Mouse (Mus musculus) frontal cortex, adult 2 months (tissue): ENCODE measurements around the gene Itm2b. TPM values are rescaled to one million over a fixed set of nuclear protein-coding genes. Genes with fewer than 3 reads are reported as not detected.

Experiments used
- DNase-seq, 2 experiments: peaks; one replicate each; pipeline ENCODE4 v3.0.0; 2022; ENCODE audit warnings: low spot score in 1 of 2; ENCODE audit errors: extremely low spot score in 1 of 2
- polyA plus RNA-seq: library from polyadenylated mRNA; depleted of rRNA; stranded (reverse); fragments of >200 nt; gene quantifications from 2 replicates; pipeline ENCODE4 v1.2.3, GENCODE M21; 2012

Itm2b gene
- polyA plus RNA-seq, 1 experiment, result 1,263 TPM

DNA sequence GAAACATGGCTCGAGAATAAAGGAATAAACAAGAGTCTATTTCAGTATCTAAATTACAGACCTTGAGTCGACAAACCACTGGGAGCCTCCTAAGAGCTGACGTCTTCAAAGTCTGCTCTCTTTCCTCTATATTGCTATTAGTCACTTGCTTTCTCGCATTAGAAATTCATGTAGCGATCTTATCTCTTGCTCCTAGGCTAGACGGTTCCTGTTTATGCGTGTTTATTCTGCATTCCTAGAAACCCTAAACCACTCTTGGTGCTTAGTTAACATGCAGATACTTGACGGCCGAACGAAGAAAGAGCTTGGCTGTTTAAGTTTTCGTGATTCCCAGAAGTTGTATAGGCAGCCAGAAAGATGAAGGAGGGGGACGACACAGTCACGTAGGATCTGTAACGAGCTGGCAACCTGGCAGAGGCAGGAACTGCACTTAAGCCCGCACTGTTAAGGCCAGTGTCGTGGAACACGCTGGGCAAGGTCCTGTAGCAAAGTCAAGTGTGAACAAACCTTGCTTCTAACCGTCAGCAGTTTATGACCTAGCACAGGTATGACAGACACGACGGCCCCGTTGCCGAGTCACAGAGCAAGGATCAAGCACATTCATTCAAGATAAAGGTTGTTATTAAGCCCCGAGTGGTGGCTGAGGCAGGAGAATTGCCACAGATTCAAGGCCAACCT, 14.3 kb downstream of the Itm2b start:
- DNase-seq, result no peak

DNA sequence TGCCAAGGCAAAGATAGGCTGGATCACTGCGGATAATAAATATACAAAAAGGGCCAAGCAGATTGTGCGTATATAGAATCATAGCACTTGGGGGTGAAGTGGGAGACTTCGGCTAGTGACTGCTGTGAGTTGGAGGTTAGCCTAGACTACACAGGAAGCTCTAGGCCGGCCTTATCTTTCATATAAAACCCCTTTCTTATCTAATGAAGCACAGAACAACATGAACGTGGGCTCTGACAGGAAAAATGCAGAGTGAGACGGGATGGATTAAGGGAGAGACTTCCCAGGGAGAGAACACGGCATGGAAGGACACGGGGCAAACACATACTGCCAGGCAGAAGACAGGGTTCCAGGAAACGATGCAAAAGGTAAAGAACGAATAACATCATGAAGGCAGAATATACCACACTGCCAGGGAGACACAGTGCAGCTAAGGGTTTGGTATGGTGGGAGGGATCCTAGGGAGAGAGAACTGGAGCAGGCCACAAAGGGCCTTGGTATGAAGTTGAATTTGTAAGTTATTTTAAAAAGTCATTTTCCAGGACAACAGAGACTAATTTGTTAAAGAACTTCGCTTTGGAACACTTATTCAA, 14.9 kb downstream of the Itm2b start:
- no peak for DNase-seq

DNA sequence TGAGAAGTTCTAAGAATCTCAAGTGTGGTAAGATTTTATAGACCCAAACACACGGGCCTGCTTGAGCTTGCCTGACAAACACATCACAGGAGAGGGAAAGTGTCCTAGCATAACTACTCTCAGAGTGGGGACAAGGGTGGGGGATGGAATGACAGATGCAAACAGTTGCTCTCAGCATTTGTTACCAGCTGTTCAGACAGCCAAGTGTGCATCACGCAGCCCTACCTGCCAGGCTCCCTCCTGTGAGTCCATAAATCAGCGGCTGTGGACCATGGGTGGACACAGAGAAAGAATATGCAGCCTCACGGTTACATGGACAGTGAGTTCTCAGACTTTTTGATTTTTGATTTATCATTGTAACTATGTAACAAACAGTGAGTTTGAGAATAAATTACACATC, 15.5 kb downstream of the Itm2b start:
- DNase-seq, result no peak

DNA sequence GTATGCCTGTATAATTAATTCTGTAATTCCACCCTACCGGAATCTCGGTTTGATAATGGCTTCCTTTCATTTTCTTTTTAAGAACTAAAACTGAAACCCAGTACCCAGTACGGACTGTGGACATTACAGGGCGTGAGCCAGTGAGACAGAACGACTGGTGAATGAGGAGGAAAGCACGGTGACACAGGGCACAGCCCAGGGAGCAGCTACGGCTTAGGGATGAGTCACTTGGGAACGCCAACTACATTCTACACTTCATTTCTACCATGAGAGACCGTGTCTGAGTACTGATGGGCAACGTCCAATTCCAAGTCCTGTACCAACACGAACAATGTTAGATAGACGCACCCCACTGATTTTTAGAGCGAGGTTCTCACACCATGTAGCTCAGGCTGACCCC, 16.1 kb downstream of the Itm2b start:
- no peak for DNase-seq

DNA sequence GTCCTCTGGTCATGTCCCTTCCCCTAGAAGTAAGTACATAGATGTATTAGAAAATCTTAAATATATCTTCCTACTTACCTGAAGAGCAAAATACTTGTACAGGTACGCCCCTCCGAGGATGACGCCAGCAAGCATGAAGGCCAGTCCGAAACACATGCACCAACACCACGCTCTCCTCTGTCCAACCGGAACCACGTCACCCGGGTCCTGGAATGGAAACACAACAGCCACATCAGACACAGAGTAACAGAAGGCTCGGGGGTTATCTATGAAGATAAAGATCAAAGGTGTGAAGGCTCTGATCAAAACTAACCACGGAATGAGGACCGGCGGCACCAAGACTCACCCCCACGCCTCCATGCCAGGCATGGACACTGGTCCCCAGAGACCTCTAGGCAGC, 16.9 kb downstream of the Itm2b start:
- DNase-seq, result no peak

DNA sequence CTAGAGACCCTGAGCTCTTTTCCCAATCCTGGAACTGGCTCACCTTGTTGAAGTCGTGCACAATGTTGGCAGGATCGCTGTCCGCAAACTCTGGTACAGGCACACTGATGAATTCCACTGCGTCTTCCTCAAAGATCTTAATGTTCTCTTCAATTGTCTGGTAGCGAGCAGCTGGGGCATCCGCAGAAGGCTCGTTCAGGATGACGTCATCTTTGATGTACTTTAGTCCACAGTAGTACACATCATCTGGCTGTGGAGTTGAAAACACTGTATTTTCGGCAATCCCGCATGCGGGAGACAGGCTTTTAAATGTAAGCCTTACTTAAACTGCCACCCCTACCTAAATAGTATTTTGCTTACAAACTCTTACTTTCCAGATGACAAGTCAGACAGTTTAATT, 18.8 kb downstream of the Itm2b start:
- no peak for DNase-seq

DNA sequence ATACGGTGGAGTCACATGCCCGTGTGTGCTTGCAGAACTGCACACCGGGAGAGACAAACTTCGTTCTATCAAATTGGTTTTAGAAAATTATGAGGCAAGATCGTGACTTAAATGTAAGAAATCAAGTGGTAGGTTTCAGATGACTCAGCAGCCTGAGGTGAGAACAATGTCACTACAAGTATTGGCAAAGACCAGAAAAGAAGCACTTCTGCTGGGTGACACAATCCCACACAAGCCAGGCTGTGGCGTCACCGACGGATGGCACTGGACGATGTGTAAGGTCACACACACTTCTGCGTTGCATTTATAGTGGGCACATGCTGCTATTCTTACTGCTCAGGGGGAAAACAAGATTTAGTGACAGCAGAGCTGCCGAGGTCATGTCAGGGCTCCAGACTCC, 21.3 kb downstream of the Itm2b start:
- no peak for DNase-seq

DNA sequence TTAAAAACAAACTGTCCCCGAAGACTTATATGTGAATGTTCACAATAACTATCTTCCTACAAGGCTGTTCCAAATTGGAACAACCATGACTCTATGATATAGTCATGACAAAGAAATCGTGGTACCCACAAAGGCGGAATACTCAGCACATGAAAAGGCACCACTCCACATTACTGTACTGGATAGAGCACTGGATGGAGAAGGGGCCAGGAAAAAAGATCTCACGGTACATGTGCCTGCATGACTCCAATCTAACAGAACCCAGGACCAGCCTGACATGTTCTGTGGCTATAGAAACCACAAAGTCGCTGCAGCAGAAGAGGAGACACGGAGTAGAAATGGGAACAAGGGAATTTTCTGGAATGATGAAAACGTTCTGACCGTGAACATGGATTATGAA, 30.4 kb downstream of the Itm2b start:
- no peak for DNase-seq

DNA sequence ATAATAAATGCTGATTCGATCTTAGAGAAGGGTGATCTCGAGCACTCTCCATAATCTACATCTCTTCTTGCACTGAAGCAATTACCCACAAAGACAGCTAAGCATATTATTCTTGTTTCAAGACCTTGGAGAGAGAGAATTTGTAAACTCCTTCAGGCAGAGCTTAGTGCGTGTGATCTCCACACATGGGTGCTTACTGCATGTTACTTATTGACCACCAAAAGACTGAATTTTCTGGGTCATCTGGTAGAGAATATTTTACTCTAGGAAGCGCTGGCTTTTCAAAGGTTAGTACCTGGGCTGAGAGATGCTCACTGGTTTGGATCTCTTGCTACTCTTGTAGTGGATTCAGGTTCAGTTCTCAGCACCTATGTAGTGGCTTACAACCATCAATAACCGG, 34.0 kb downstream of the Itm2b start:
- DNase-seq, result no peak

DNA sequence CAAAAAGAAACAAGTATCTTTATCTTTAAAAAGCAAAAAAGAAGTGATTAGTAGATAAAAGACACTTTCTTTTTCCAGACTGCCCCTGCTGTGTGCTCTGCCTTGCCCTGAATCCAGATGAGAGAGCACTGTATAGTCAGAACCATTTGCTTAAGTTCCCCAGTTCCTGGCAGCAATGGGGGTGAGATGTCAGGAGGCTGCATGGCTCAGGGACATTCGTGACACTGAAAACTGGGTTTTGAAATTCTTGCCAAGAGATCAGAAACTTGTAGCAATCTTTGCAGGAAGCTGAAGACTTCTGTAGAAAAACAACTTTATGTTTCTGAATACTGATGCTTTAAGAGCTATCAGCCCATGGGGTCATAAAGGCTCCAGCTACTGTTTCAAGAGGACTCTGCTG, 35.1 kb downstream of the Itm2b start:
- DNase-seq, result no peak

DNA sequence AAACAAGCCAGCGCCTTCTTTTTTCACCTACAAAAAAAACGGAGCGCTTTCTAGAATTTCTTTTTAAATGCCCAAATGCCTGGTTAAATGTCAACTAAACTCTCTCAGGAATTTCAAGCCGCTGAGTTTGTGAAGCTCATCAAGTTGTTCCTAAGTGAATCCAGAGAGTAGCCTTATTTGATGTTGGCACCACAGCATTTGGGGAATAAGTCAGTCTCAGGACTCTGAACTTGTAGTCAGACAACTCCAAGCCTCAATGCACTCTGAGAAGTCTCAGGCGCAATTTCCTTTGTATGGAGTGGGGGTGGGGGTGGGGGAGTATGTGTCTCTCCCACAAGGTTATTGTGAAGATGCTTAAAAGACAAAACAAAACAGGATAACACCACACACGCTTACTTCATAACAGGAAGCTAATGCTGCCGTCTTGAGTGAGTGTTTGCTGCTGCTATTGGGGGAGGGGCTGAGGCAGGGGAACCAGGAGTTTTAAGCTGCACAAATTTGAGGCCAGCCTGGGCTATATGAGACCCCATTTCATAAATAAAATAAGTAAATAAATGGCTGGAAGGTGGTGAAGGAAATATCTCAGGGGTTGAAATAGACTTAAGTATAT, 35.9 kb downstream of the Itm2b start:
- no peak for DNase-seq

DNA sequence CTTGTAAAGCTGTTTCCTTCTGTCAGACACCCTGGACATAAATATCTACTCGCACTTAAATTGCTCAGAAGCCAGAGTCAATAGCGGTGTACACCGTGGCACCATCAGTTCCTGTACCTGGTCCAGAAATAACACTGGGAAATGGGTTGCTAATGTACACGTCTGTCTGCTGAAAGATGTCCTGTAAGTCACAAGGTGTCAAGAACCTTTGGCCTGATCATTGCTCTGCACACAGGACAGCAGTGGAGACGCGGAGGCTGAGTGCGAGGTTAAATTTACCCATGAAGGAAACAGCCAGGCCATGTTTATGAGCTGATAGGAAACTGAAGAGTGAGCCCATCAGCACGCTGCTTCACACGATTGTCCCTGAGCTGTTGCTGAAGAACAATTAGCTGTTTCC, 37.8 kb downstream of the Itm2b start:
- no peak for DNase-seq

DNA sequence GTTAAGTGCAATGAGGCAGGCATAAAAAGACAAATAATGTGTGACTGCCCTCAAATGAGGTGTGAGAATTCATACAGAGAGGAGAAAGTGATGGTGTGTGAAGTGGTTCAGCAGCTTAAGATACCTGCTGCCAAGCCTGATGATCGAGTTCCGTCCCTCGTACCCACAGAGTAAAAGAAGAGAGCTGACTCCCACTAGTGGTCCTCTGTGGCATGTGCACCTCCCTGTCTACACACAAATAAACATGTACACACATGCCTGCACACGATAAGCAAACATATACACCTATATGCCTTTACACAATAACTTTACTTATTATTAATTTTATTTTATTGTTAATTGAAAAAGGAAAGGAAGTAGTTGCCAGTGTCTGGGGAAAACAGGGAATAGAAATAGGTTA, 39.5 kb downstream of the Itm2b start:
- DNase-seq, result no peak

DNA sequence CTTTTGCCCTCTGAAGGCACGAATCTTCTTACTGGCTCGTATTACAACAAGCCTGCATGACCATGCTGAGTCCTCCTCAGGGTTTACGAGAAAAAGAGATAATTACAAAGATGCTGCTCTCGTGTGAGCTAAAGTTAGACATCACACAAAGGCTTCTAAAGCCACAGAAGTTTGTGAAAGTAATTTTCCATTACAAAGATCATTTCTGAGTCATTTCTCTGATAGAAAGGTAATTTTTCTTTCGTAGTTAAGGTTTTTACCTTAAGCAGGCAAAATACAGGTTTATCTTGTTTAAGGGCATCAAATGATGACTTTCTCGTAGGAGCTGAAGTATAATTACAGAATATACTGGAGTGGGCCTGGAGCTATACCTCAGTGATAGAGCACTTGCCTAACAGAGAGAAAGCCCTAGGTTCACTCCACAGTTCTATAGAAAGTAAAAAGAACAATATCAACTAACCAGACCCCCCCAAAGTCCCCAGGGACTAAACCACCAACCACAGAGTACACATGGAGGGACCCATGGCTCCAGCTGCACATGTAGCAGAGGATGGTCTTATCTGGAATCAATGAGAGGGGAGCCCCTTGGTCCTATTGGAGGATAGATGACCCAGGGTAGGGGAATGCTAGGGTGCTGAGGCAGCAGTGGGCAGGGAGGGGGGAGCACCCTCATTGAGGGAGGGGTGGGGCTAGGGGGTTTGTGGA, 44.9 kb downstream of the Itm2b start:
- DNase-seq, result no peak

DNA sequence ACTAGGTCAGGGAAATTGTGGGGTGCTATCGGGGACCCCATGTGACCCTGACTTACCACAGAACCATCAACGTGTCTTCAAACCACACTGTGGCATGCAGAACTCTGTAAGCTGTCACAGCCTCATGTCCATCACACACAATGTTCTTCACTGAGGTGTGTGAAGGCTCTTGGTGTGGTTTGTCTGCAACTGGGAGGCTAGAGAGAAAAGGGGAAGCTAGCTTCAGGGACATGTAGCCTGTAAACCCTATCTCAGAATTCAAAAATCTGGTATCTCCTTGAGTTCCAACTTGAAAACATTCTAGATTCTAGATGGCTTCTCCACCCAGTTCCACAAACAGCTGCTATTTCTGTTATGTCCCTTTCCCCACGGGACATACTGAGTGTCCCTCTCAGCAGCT, 45.5 kb downstream of the Itm2b start:
- DNase-seq, result no peak

DNA sequence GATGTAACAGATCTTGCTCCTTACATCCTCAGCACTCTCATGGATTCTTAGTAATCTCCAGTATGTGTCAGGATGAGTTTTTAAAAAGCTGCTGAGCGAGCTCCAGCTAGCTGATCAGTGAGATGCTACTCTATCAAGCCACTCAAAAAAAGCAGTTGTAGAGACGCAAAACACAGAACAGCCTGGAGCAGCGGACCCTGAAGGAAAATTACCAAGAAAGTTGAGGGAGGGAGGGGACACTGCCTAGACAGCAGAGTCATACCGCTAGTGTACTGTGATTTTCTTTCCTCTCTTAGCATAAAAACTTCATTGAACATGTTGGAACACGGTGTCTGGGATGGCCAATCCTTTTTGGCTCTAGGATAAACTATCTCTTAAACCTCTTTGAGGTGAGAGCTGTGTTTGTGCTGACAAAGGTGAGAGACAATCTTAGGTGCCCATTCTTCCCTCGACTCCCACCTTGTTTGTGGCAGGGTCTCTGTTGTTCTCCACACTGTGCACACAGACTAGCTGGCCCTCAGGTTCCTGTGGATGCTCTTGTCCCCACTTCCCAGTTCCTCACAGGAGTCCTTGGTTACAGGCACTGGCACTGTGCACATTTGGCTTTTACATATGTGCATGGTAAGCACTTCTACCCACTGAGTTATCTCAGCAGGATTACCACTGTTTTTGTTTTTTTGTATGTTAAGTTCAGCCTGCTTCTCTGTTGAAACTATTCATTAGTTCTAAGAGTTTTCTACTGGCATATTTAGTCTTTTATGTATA, 48.6 kb downstream of the Itm2b start:
- no peak for DNase-seq

DNA sequence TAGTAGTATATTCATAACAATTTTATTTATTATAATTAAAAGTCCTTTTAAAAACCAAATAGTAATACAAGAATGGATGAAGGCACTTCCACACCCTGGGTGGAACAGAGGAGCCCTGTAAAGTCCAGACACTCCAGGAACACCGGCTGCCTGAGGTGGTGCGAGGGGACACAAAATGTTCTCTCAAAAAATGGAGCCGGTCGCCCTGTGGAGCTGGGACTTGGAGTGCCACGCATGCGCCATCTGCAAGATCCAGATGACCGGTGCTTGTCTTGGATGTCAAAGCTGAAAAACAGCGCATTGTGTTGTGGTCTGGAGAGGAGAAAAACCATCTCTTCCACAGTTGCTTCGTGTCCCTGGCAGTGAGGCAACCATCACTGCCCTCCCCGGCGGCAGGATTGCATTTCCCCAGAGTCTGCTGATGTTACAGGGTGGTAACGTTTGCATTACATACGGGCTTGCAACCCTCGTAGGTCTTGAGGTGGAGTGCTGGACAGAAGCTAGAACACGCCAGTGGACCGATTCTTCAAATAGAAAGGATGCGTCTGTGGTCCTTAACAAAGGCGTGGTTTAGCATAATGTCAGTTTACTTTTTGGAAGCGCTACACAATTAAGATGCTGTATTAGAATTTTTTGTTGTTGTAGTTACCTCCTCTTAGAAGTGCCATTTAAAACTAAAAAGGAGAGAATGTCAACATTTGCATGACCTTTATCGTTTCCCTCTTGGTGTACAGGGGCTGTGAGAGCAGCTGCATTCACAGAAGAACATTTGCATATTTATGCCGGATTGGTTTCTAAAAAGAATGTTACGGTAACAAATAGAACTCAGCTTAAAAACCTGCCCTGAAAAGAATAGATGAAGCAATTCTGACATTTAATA, 49.9 kb downstream of the Itm2b start:
- DNase-seq, result no peak

DNA sequence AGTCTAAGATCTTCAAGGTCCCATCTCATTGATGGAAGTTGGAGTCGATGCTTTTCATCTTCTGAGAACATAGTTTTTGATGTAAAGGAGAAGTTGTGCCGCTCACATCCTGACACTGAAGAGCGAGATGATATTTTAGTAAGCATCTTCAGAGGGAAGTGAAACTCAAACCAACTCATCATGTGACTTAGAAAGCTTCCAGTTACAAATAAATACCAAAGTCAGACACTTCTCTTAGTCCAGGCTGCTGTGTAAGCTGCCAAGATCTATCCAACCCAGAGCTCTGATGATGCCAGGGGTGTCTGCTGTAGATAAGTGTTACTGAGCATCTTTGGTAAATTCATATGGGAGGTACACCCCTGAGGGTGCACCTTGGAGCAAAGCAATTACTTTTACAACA, 51.2 kb downstream of the Itm2b start:
- DNase-seq, result no peak

DNA sequence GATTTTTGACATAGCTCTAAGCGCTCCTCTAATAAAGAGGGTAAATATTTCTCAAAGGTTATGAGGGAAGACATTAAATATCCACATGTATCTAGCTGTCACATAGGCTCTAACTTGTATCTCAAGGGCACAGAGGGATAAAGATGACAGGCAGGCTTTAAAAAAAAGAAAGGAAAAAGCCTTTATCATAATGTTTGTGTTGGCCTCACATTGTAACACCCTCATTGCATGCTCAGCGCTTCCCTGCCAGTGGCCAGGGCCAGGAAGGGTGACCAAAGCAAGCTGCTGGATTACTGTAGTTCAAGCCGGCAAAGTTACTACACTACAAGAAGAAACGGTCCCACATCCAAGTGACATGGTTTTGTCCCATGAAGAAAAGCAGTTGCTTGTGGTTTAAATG, 53.7 kb downstream of the Itm2b start:
- DNase-seq, result no peak

DNA sequence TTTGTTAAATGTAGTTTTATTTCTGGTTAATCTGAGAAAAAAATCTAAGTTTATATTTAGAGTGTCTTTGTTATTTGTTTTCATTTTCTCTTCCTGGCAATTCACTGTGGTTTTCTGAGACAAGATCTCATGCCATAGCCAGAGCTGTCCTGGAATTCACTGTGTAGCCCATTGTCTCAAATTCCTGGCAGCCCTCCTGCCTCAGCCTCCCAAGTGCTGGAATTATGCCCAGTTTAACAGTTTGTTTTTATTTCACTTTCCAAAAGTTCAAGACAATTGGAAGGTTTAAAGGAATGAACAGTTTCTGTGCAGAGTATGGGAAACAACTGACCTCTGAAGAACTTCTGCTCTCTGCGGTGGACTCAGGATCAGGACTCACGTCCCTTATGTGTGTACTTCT, 55.2 kb downstream of the Itm2b start:
- peak in 1 of 2 experiments; percentile 28 for DNase-seq
